Mouse (Mus musculus): ENCODE data around the gene Nub1.

Gene Nub1

GRCm38 (mm10) chr5:24701271-24701670, 15.9 kb downstream of the Nub1 start:
- DNase-seq (ENCODE audit: low read depth, low spot score), result no peak

- DNase-seq (ENCODE audit: low read depth, low spot score), result no peak
These were observed 19.3 kb downstream of the Nub1 start for GRCm38 (mm10) chr5:24704615-24705014.

GRCm38 (mm10) chr5:24709962-24710361, 24.6 kb downstream of the Nub1 start:
- DNase-seq (ENCODE audit: low read depth, low spot score), result no peak

GRCm38 (mm10) chr5:24711615-24712014, 26.3 kb downstream of the Nub1 start:
- DNase-seq (ENCODE audit: low read depth, low spot score), result no peak

GRCm38 (mm10) chr5:24713199-24713598, 27.9 kb downstream of the Nub1 start:
- no peak for DNase-seq (ENCODE audit: low read depth, low spot score)

- DNase-seq (ENCODE audit: low read depth, low spot score), result no peak
These were observed 28.7 kb downstream of the Nub1 start for GRCm38 (mm10) chr5:24713987-24714386.

- DNase-seq (ENCODE audit: low read depth, low spot score), result no peak
These were observed 32.7 kb downstream of the Nub1 start for GRCm38 (mm10) chr5:24718076-24718475.

GRCm38 (mm10) chr5:24719852-24720251, 34.5 kb downstream of the Nub1 start:
- DNase-seq (ENCODE audit: low read depth, low spot score), result no peak

GRCm38 (mm10) chr5:24723527-24724269, 38.4 kb downstream of the Nub1 start:
- no peak for DNase-seq (ENCODE audit: low read depth, low spot score)

- no peak for DNase-seq (ENCODE audit: low read depth, low spot score)
These were observed 38.9 kb downstream of the Nub1 start for GRCm38 (mm10) chr5:24724270-24724634.

GRCm38 (mm10) chr5:24724805-24725204, 39.5 kb downstream of the Nub1 start:
- DNase-seq (ENCODE audit: low read depth, low spot score), result no peak

- DNase-seq (ENCODE audit: low read depth, low spot score), result no peak
These were observed 40.6 kb downstream of the Nub1 start for GRCm38 (mm10) chr5:24725897-24726296.

- no peak for DNase-seq (ENCODE audit: low read depth, low spot score)
These were observed 41.8 kb downstream of the Nub1 start for GRCm38 (mm10) chr5:24726901-24727836.

GRCm38 (mm10) chr5:24729797-24730487, 44.6 kb downstream of the Nub1 start:
- peak; percentile 33 for DNase-seq (ENCODE audit: low read depth, low spot score)

GRCm38 (mm10) chr5:24730488-24730871, 45.1 kb downstream of the Nub1 start, which contains the start of gene Wdr86:
Gene Wdr86, minus strand, starts transcription at chr5:24730727.
- DNase-seq (ENCODE audit: low read depth, low spot score), result peak; percentile 61

- peak; percentile 23 for DNase-seq (ENCODE audit: low read depth, low spot score)
These were observed 45.7 kb downstream of the Nub1 start for GRCm38 (mm10) chr5:24730986-24731385.

GRCm38 (mm10) chr5:24733134-24733533, 47.8 kb downstream of the Nub1 start:
- peak; percentile 88 for DNase-seq (ENCODE audit: low read depth, low spot score)

- DNase-seq (ENCODE audit: low read depth, low spot score), result peak; percentile 67
These were observed 48.6 kb downstream of the Nub1 start for GRCm38 (mm10) chr5:24733771-24734426.

- DNase-seq (ENCODE audit: low read depth, low spot score), result no peak
These were observed 52.3 kb downstream of the Nub1 start for GRCm38 (mm10) chr5:24737595-24737994.

GRCm38 (mm10) chr5:24738517-24738916, 53.2 kb downstream of the Nub1 start:
- no peak for DNase-seq (ENCODE audit: low read depth, low spot score)

- DNase-seq (ENCODE audit: low read depth, low spot score), result no peak
These were observed 53.9 kb downstream of the Nub1 start for GRCm38 (mm10) chr5:24739141-24739753.

Data from ES-CJ7 (cell line).